Mouse (Mus musculus) ES-E14 (cell line): Measurements from ENCODE around the gene Pnkp. TPM values are rescaled to one million over a fixed set of nuclear protein-coding genes. Genes with fewer than 3 reads are reported as not detected.
A peak's percentile ranks its signal among the peaks of the same experiment; 100 is the strongest.

ENCODE experiments used
- DNase-seq: peaks from one replicate; pipeline ENCODE4 v3.0.0-alpha.2; 2013; ENCODE audit warnings: low read depth, low spot score
- H3K27ac ChIP-seq: 2 replicates; pipeline ENCODE4 v1.5.1; 2012; ENCODE audit warnings: low read depth, mild to moderate bottlenecking, low read length, moderate library complexity, mixed read lengths; ENCODE audit not compliant: poor library complexity, insufficient read depth, severe bottlenecking
- H3K36me3 ChIP-seq: 2 replicates; pipeline ENCODE4 v1.6.1; 2012; ENCODE audit warnings: mild to moderate bottlenecking, low read length, moderate library complexity, mixed read lengths; ENCODE audit not compliant: control insufficient read depth, poor library complexity, insufficient read depth, severe bottlenecking
- H3K4me1 ChIP-seq, 2 experiments: fragments of 150-350 bp in 1 of 2; sonication (generic) in 1 of 2; 2 replicates each; pipeline ENCODE4 v1.6.1; 2012; ENCODE audit warnings: low read length in 2 of 2, mild to moderate bottlenecking in 1 of 2, mixed read lengths in 1 of 2; ENCODE audit not compliant: control insufficient read depth in 2 of 2, insufficient read depth in 2 of 2, poor library complexity in 1 of 2
- H3K4me3 ChIP-seq, 2 experiments: fragments of 150-350 bp in 1 of 2; sonication (generic) in 1 of 2; 2 replicates each; pipeline ENCODE4 v1.5.1; 2012; ENCODE audit warnings: low read length in 2 of 2, low read depth in 1 of 2, mild to moderate bottlenecking in 1 of 2, mixed read lengths in 1 of 2; ENCODE audit not compliant: insufficient read depth in 1 of 2, poor library complexity in 1 of 2, severe bottlenecking in 1 of 2
- H3K9ac ChIP-seq: 2 replicates; pipeline ENCODE4 v1.6.1; 2012; ENCODE audit warnings: low read depth, mild to moderate bottlenecking, low read length, mixed read lengths; ENCODE audit not compliant: poor library complexity, insufficient read depth, severe bottlenecking
- H3K9me3 ChIP-seq: fragments of 150-350 bp; sonication (generic); 2 replicates; pipeline ENCODE4 v1.6.1; 2012; ENCODE audit warnings: low read depth, mild to moderate bottlenecking, low read length; ENCODE audit not compliant: control insufficient read depth, insufficient read depth
- CHD2 ChIP-seq: IDR thresholded peaks from 2 replicates; pipeline ENCODE4 v1.6.1; 2014; ENCODE audit warnings: mild to moderate bottlenecking, low read depth, low read length, inconsistent platforms
- HCFC1 ChIP-seq: IDR thresholded peaks from 2 replicates; pipeline ENCODE4 v1.6.1; 2012; ENCODE audit warnings: low read length, inconsistent platforms, borderline replicate concordance; ENCODE audit not compliant: insufficient read depth
- MAFK ChIP-seq: IDR thresholded peaks from 2 replicates; pipeline ENCODE4 v1.6.1; 2014; ENCODE audit warnings: mild to moderate bottlenecking, low read depth, low read length, inconsistent platforms; ENCODE audit not compliant: insufficient read depth
- ZC3H11A ChIP-seq: IDR thresholded peaks from 2 replicates; pipeline ENCODE4 v1.6.1; 2012; ENCODE audit warnings: low read depth, mild to moderate bottlenecking, inconsistent platforms, low read length, borderline replicate concordance
- ZNF384 ChIP-seq: IDR thresholded peaks from 2 replicates; pipeline ENCODE4 v1.6.1; 2012; ENCODE audit warnings: low read depth, low read length, inconsistent platforms
- in situ Hi-C, 2 experiments: fragments of 600-800 bp; cut with MboI; formaldehyde crosslinking; loops; one replicate each; pipeline ENCODE4 v1.15.1; 2025; ENCODE audit warnings: low sequenced_read_pairs in 2 of 2, inconsistent platforms in 1 of 2; ENCODE audit not compliant: unreplicated experiment in 2 of 2
- total RNA-seq: library from RNA; depleted of rRNA; stranded (reverse); fragments of 300-350 nt; gene quantifications from 2 replicates; pipeline ENCODE4 v1.2.3, GENCODE M21; 2012

Pnkp gene
- total RNA-seq, 1 experiment = 37.1 TPM

GRCm38 (mm10) chr7:44818164-44818563 is 38.8 kb upstream of the Pnkp start:
- Histone ChIP-seq H3K27ac (no peak overlapping the region), H3K4me3 (peak overlapping the region; percentile 94 to 99), H3K4me1 (peaks cover 3 to 28% of the 10 kb centered on the region in 2 experiments; a peak in 3 of 4 replicates), H3K9ac (peak overlapping the region; percentile 100), H3K36me3 (peaks cover 21% of the 10 kb centered on the region; the same call in 1 of the 2 replicates), H3K9me3 (no peaks in the 10 kb centered on the region)
- no peak for TF ChIP-seq ZC3H11A
- TF ChIP-seq CHD2 = no peak
- no peak for TF ChIP-seq MAFK
- TF ChIP-seq HCFC1 = no peak
- in situ Hi-C loops = no loop called here
- DNase-seq = no peak

GRCm38 (mm10) chr7:44818751-44819235 is 38.1 kb upstream of the Pnkp start:
- no peak overlapping the region for H3K27ac ChIP-seq
- in situ Hi-C loops = no loop called here
- DNase-seq = no peak
- TF ChIP-seq HCFC1 (peak; percentile 44; the same call in 1 of the 2 replicates), MAFK (no peak), CHD2 (0 out of 2 replicates have a peak, but pooled peaks have one; percentile 42), ZNF384 (no peak)
- H3K9me3 ChIP-seq = no peaks in the 10 kb centered on the region
- H3K4me3 ChIP-seq = peak overlapping the region; percentile 94 to 99
- H3K4me1 ChIP-seq = peaks cover 3 to 33% of the 10 kb centered on the region in 2 experiments
- peaks cover 21% of the 10 kb centered on the region; the same call in 1 of the 2 replicates for H3K36me3 ChIP-seq
- H3K9ac ChIP-seq = peak overlapping the region; percentile 70

GRCm38 (mm10) chr7:44819391-44819790 is 37.5 kb upstream of the Pnkp start:
- in situ Hi-C loops = no loop called here
- DNase-seq = no peak
- H3K9ac ChIP-seq = peak overlapping the region; percentile 70
- peaks cover 3 to 33% of the 10 kb centered on the region in 2 experiments for H3K4me1 ChIP-seq
- H3K36me3 ChIP-seq = peaks cover 19% of the 10 kb centered on the region; the same call in 1 of the 2 replicates
- no peak for TF ChIP-seq ZNF384
- no peak overlapping the region for H3K27ac ChIP-seq
- peak overlapping the region; percentile 94 to 99 for H3K4me3 ChIP-seq
- H3K9me3 ChIP-seq = no peaks in the 10 kb centered on the region

GRCm38 (mm10) chr7:44819863-44820262 is 37.1 kb upstream of the Pnkp start:
- peaks cover 3 to 32% of the 10 kb centered on the region in 2 experiments for H3K4me1 ChIP-seq
- DNase-seq = no peak
- H3K9ac ChIP-seq = peak overlapping the region; percentile 5; the same call in 1 of the 2 replicates
- no peaks in the 10 kb centered on the region for H3K9me3 ChIP-seq
- peak overlapping the region; percentile 94 to 99; a peak in 1 of 4 replicates for H3K4me3 ChIP-seq
- TF ChIP-seq HCFC1 (no peak), MAFK (no peak), ZNF384 (no peak), ZC3H11A (no peak), CHD2 (no peak)
- H3K27ac ChIP-seq = no peak overlapping the region
- in situ Hi-C loops = no loop called here
- peaks cover 17% of the 10 kb centered on the region; the same call in 1 of the 2 replicates for H3K36me3 ChIP-seq

GRCm38 (mm10) chr7:44820525-44820924 is 36.4 kb upstream of the Pnkp start:
- TF ChIP-seq CHD2 (no peak), MAFK (no peak), ZC3H11A (no peak), ZNF384 (no peak), HCFC1 (no peak)
- DNase-seq = no peak
- Histone ChIP-seq H3K9ac (peak overlapping the region; percentile 18; the same call in 1 of the 2 replicates), H3K4me1 (peaks cover 3 to 33% of the 10 kb centered on the region in 2 experiments), H3K4me3 (no peak overlapping the region), H3K9me3 (no peaks in the 10 kb centered on the region), H3K27ac (no peak overlapping the region), H3K36me3 (peaks cover 19% of the 10 kb centered on the region; the same call in 1 of the 2 replicates)
- in situ Hi-C loops = no loop called here
